Mouse (Mus musculus): Measurements from ENCODE around the gene Gnat3. TPM values are rescaled to one million over a fixed set of nuclear protein-coding genes. Genes with fewer than 3 reads are reported as not detected.

The Gnat3 gene
- polyA plus RNA-seq, 1 experiment from 2014 or later, result 0.35 TPM

DNA sequence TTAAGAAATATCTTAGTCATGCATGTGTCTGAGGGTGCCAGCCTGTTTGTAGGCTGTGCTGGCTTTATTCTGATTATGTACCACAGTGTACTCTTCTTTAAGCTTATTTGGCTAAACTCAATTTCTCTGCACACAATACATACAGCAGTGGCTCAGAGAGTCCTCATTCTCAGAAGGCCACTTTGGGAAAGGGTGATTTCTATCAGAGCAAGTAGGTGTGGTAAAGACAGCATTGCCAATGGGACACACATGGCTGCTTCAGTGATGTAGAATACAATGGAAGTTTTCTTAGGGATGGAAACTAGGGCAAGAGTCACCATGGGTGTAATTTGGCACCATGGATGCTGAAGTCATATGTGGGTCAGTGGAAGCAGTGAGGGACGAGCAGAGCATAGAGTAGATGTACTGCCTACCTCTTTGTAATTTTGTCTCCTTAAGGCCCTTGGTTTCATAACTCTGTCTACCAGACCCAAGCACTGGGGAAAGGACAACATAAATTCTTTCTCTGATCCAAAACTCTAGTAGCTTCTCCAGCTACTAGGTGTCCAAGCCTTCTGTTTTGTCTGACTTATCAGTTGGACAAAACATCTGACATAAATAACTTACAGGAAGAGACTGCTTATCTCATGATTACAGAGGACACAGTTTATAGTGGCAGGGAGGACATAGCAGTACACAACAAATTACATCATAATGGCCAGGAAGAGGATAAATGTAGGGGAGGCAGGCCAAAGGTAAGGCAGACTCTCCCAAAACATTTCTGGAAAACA lies 24.0 kb upstream of the Gnat3 start:
- no peaks in the 10 kb centered on the region for H3K9me3 ChIP-seq (replicated peaks; ENCODE audit: control insufficient read depth, low read length)
- no peak for ATAC-seq (replicated peaks; ENCODE audit: insufficient number of reproducible peaks, low FRiP score, low TSS enrichment, low read depth)
- H3K36me3 ChIP-seq (replicated peaks; ENCODE audit: control insufficient read depth, insufficient read depth, low read depth, low read length), result no peaks in the 10 kb centered on the region
- WGBS, result 62% methylated on average over 1 of the region's 1 CpGs
- H3K4me1 ChIP-seq (ENCODE audit: control insufficient read depth, insufficient read depth, low read length), result no peaks in the 10 kb centered on the region
- H3K4me2 ChIP-seq (ENCODE audit: low read depth, low read length), result no peak overlapping the region
- H3K27ac ChIP-seq (replicated peaks; ENCODE audit: low read depth, low read length), result no peak overlapping the region
- no peak for DNase-seq (ENCODE audit: low spot score)
- H3K9ac ChIP-seq (replicated peaks; ENCODE audit: low read length), result no peak overlapping the region
- H3K4me3 ChIP-seq (ENCODE audit: low read depth, low read length), result no peak overlapping the region
- no peaks in the 10 kb centered on the region for H3K27me3 ChIP-seq (ENCODE audit: control insufficient read depth, insufficient read depth, low read length)

DNA sequence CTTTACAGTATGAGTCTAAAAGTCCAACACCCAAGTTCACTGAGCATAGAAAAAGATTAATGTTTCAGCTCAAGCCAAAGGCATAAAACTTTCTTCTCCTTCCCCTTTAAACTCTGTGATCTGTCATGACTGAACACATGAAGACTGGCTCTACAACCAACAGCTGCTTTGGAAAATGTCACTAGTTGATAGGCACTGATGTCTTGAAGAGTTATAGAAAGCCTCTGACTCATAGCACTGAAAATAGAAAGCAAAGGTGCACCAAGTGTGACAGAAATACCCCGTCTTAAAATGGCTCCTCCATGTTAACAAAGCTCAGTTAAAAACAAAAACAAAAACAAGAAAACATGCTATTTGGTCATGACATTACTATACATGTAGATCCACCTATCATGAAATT lies 5.9 kb upstream of the Gnat3 start:
- H3K4me3 ChIP-seq (ENCODE audit: low read depth, low read length), result no peak overlapping the region
- H3K27ac ChIP-seq (replicated peaks; ENCODE audit: low read depth, low read length), result no peak overlapping the region
- H3K4me2 ChIP-seq (ENCODE audit: low read depth, low read length), result no peak overlapping the region
- H3K36me3 ChIP-seq (replicated peaks; ENCODE audit: control insufficient read depth, insufficient read depth, low read depth, low read length), result no peaks in the 10 kb centered on the region
- ATAC-seq (replicated peaks; ENCODE audit: insufficient number of reproducible peaks, low FRiP score, low TSS enrichment, low read depth) (no peak), DNase-seq (ENCODE audit: low spot score) (no peak)
- H3K9ac ChIP-seq (replicated peaks; ENCODE audit: low read length), result no peak overlapping the region
- 85% methylated on average over 1 of the region's 1 CpGs for WGBS
- no peaks in the 10 kb centered on the region for H3K9me3 ChIP-seq (replicated peaks; ENCODE audit: control insufficient read depth, low read length)
- H3K4me1 ChIP-seq (ENCODE audit: control insufficient read depth, insufficient read depth, low read length), result no peaks in the 10 kb centered on the region
- H3K27me3 ChIP-seq (ENCODE audit: control insufficient read depth, insufficient read depth, low read length), result no peaks in the 10 kb centered on the region

DNA sequence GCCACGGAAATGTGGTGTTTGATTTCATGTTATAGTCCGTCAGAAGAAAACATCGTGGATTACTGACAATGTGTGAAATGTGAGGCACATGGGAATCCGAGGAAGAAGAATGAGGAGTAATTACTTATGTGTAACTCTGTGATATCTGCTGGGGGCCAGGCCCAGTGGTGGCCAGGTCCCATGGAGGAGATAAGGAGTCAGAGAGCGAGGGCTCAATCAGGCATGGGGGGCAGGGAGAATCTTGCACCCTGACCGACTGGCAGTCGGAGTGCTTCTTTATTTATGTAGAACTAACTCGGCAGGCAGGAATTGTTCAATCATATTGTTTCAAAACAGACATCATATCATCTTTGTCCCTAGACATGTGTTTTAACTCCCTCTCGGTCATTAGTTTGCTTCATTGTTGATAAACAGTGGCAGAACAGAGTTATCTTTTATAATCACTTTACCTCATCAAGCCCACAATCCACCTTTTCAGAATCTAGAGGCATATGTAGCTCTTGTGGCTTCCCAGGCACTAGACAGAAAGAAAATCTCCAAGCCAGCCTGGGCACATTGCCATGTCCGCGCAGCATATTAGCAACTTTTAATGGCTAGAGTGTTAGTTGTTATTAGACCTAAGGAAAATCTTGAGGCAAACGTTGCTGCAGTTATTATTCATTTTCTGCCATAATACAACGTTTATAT lies 7.5 kb downstream of the Gnat3 start:
- WGBS, result 86% methylated on average over 13 of the region's 13 CpGs
- H3K4me3 ChIP-seq (ENCODE audit: low read depth, low read length), result no peak overlapping the region
- H3K9me3 ChIP-seq (replicated peaks; ENCODE audit: control insufficient read depth, low read length), result no peaks in the 10 kb centered on the region
- H3K27me3 ChIP-seq (ENCODE audit: control insufficient read depth, insufficient read depth, low read length), result no peaks in the 10 kb centered on the region
- ATAC-seq (replicated peaks; ENCODE audit: insufficient number of reproducible peaks, low FRiP score, low TSS enrichment, low read depth) (no peak), DNase-seq (ENCODE audit: low spot score) (no peak)
- no peak overlapping the region for H3K4me2 ChIP-seq (ENCODE audit: low read depth, low read length)
- H3K9ac ChIP-seq (replicated peaks; ENCODE audit: low read length), result no peak overlapping the region
- no peaks in the 10 kb centered on the region for H3K4me1 ChIP-seq (ENCODE audit: control insufficient read depth, insufficient read depth, low read length)
- H3K27ac ChIP-seq (replicated peaks; ENCODE audit: low read depth, low read length), result no peak overlapping the region
- H3K36me3 ChIP-seq (replicated peaks; ENCODE audit: control insufficient read depth, insufficient read depth, low read depth, low read length), result no peaks in the 10 kb centered on the region

DNA sequence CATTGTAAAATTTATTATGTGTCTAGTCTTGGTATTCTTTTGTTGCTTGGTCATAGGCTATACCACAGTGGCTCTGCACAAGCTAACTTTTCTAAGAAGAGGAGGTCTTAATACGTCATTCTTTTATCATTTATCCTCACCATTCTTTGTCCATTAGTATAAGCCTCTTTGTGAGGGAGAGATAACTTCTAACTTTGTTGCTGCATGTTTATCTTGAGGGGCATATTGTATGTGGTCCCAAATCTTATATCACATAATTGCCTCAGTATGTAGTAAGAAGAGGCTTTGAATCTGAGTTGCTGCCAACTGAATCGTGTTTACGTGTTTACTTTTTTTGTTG lies 8.0 kb downstream of the Gnat3 start:
- Histone ChIP-seq H3K9me3 (replicated peaks; ENCODE audit: control insufficient read depth, low read length) (no peaks in the 10 kb centered on the region), H3K9ac (replicated peaks; ENCODE audit: low read length) (no peak overlapping the region), H3K4me2 (ENCODE audit: low read depth, low read length) (no peak overlapping the region), H3K27me3 (ENCODE audit: control insufficient read depth, insufficient read depth, low read length) (no peaks in the 10 kb centered on the region), H3K4me3 (ENCODE audit: low read depth, low read length) (no peak overlapping the region), H3K27ac (replicated peaks; ENCODE audit: low read depth, low read length) (no peak overlapping the region), H3K36me3 (replicated peaks; ENCODE audit: control insufficient read depth, insufficient read depth, low read depth, low read length) (no peaks in the 10 kb centered on the region), H3K4me1 (ENCODE audit: control insufficient read depth, insufficient read depth, low read length) (no peaks in the 10 kb centered on the region)
- ATAC-seq (replicated peaks; ENCODE audit: insufficient number of reproducible peaks, low FRiP score, low TSS enrichment, low read depth) (no peak), DNase-seq (ENCODE audit: low spot score) (no peak)
- 87% methylated on average over 3 of the region's 3 CpGs for WGBS

GRCm38 (mm10) chr5:17980501-17981121 lies 18.3 kb downstream of the Gnat3 start:
- Histone ChIP-seq H3K4me1 (ENCODE audit: control insufficient read depth, insufficient read depth, low read length) (no peaks in the 10 kb centered on the region), H3K27ac (replicated peaks; ENCODE audit: low read depth, low read length) (no peak overlapping the region), H3K4me3 (ENCODE audit: low read depth, low read length) (no peak overlapping the region), H3K36me3 (replicated peaks; ENCODE audit: control insufficient read depth, insufficient read depth, low read depth, low read length) (no peaks in the 10 kb centered on the region), H3K9ac (replicated peaks; ENCODE audit: low read length) (no peak overlapping the region), H3K9me3 (replicated peaks; ENCODE audit: control insufficient read depth, low read length) (no peaks in the 10 kb centered on the region), H3K4me2 (ENCODE audit: low read depth, low read length) (no peak overlapping the region), H3K27me3 (ENCODE audit: control insufficient read depth, insufficient read depth, low read length) (no peaks in the 10 kb centered on the region)
- DNase-seq (ENCODE audit: low spot score) (no peak), ATAC-seq (replicated peaks; ENCODE audit: insufficient number of reproducible peaks, low FRiP score, low TSS enrichment, low read depth) (no peak)
- WGBS, result 81% methylated on average over 5 of the region's 5 CpGs

DNA sequence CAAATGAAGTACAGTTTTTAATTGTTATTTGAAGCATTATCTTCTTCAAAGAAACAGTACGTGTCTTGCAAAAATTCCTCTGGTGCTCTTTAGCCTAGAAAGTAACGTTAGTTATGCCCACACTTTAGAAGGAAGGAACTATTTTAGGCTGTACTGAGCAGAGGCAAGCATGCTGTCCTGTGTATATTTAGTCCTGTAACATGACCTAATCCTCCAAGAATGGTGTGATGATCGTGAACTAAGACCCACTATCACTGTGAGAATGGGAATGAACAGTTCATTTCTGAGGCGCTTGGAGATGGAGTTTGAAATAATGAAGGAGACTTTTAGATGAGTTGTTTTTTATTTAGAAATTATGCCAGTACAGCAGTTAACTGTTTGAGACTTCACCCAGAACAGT lies 20.4 kb downstream of the Gnat3 start:
- no peaks in the 10 kb centered on the region for H3K4me1 ChIP-seq (ENCODE audit: control insufficient read depth, insufficient read depth, low read length)
- no peak overlapping the region for H3K27ac ChIP-seq (replicated peaks; ENCODE audit: low read depth, low read length)
- DNase-seq (ENCODE audit: low spot score), result no peak
- H3K9ac ChIP-seq (replicated peaks; ENCODE audit: low read length), result no peak overlapping the region
- H3K9me3 ChIP-seq (replicated peaks; ENCODE audit: control insufficient read depth, low read length), result no peaks in the 10 kb centered on the region
- H3K36me3 ChIP-seq (replicated peaks; ENCODE audit: control insufficient read depth, insufficient read depth, low read depth, low read length), result no peaks in the 10 kb centered on the region
- ATAC-seq (replicated peaks; ENCODE audit: insufficient number of reproducible peaks, low FRiP score, low TSS enrichment, low read depth), result no peak
- H3K4me3 ChIP-seq (ENCODE audit: low read depth, low read length), result no peak overlapping the region
- no peak overlapping the region for H3K4me2 ChIP-seq (ENCODE audit: low read depth, low read length)
- H3K27me3 ChIP-seq (ENCODE audit: control insufficient read depth, insufficient read depth, low read length), result no peaks in the 10 kb centered on the region
- WGBS, result 69% methylated on average over 4 of the region's 4 CpGs

DNA sequence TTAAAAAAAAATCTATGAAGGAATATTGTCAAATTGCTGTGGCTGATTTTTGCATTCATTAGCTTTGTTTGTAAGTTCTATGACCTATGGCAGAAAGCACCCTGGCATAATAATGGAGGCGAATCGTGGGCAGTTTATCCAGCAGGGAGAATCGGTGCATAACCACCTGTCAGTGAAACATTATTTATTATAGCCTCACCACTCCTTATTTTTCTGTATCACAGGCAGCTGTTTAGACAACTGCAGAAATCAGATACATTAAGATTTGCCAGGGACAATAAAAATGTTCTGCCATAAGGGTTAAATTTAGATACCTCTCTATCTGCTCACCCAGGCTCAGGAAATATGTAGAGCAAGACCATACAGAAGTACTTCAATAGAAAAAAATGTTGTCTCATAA lies 22.2 kb downstream of the Gnat3 start:
- ATAC-seq (replicated peaks; ENCODE audit: insufficient number of reproducible peaks, low FRiP score, low TSS enrichment, low read depth), result no peak
- Histone ChIP-seq H3K4me2 (ENCODE audit: low read depth, low read length) (no peak overlapping the region), H3K36me3 (replicated peaks; ENCODE audit: control insufficient read depth, insufficient read depth, low read depth, low read length) (no peaks in the 10 kb centered on the region), H3K27ac (replicated peaks; ENCODE audit: low read depth, low read length) (no peak overlapping the region), H3K4me3 (ENCODE audit: low read depth, low read length) (no peak overlapping the region), H3K4me1 (ENCODE audit: control insufficient read depth, insufficient read depth, low read length) (no peaks in the 10 kb centered on the region), H3K27me3 (ENCODE audit: control insufficient read depth, insufficient read depth, low read length) (no peaks in the 10 kb centered on the region), H3K9me3 (replicated peaks; ENCODE audit: control insufficient read depth, low read length) (no peaks in the 10 kb centered on the region), H3K9ac (replicated peaks; ENCODE audit: low read length) (no peak overlapping the region)
- DNase-seq (ENCODE audit: low spot score), result no peak
- WGBS, result 86% methylated on average over 3 of the region's 3 CpGs

GRCm38 (mm10) chr5:17986611-17987010 lies 24.3 kb downstream of the Gnat3 start:
- Histone ChIP-seq H3K27me3 (ENCODE audit: control insufficient read depth, insufficient read depth, low read length) (no peaks in the 10 kb centered on the region), H3K36me3 (replicated peaks; ENCODE audit: control insufficient read depth, insufficient read depth, low read depth, low read length) (no peaks in the 10 kb centered on the region), H3K4me1 (ENCODE audit: control insufficient read depth, insufficient read depth, low read length) (no peaks in the 10 kb centered on the region), H3K27ac (replicated peaks; ENCODE audit: low read depth, low read length) (no peak overlapping the region), H3K4me3 (ENCODE audit: low read depth, low read length) (no peak overlapping the region), H3K9ac (replicated peaks; ENCODE audit: low read length) (no peak overlapping the region), H3K9me3 (replicated peaks; ENCODE audit: control insufficient read depth, low read length) (no peaks in the 10 kb centered on the region), H3K4me2 (ENCODE audit: low read depth, low read length) (no peak overlapping the region)
- DNase-seq (ENCODE audit: low spot score) (no peak), ATAC-seq (replicated peaks; ENCODE audit: insufficient number of reproducible peaks, low FRiP score, low TSS enrichment, low read depth) (no peak)
- 51% methylated on average over 3 of the region's 3 CpGs for WGBS

Measured in embryonic facial prominence, embryonic 11.5 days (tissue).